Mouse (Mus musculus) ES-Bruce4 (cell line): ENCODE data around the gene Tmem132c.

ENCODE experiments used
- CTCF ChIP-seq: IDR thresholded peaks from one replicate; pipeline ENCODE4 v1.8.1; 2011; ENCODE audit warnings: low read depth, low read length
- EP300 ChIP-seq: IDR thresholded peaks from 2 replicates; pipeline ENCODE4 v1.6.1; 2011; ENCODE audit warnings: low read depth, low read length; ENCODE audit not compliant: insufficient read depth
- POLR2A ChIP-seq: IDR thresholded peaks from one replicate; pipeline ENCODE4 v1.8.1; 2011; ENCODE audit warnings: low read length; ENCODE audit not compliant: insufficient read depth

GRCm38 (mm10) chr5:127298060-127298459 lies 56.5 kb downstream of the Tmem132c start:
- TF ChIP-seq CTCF: no peak
- no peak for TF ChIP-seq POLR2A
- no peak for TF ChIP-seq EP300
